16 mouse cellular contexts compared by ENCODE assay signal in genomic region chr8:125271357-125271756, GRCm38 (mm10).
DNase-seq lines count a peak whose midpoint lies in the region; ATAC-seq lines count a peak whose summit lies in the region.
"Had no signal": no experiment of that assay in that cellular context is flagged by ENCODE, and none has a peak within 500 bp of the region (broad histone marks: within the 10 kb centered on the region; RNA-seq: fewer than 3 reads in every experiment).

No protein-coding gene starts in this region.

- H3K4me3 ChIP-seq in heart, embryonic 12.5 days = no peak overlapping the region
- H3K4me3 ChIP-seq in lung, embryonic 16.5 days (ENCODE audit: low read length) = no peak overlapping the region
- no peak overlapping the region for H3K4me3 ChIP-seq in intestine, embryonic 16.5 days (ENCODE audit: low read length)
- no peak overlapping the region for H3K4me3 ChIP-seq in stomach, embryonic 16.5 days (replicated peaks; ENCODE audit: low read length)
- H3K4me3 ChIP-seq: embryonic facial prominence, embryonic 15.5 days; forebrain, embryonic 15.5 days; hindbrain, embryonic 12.5 days; midbrain, embryonic 12.5 days; neural tube, embryonic 13.5 days had no signal

- no peak for DNase-seq in heart, postnatal 25 days (ENCODE audit: low spot score)
- no peak for DNase-seq in lung, postnatal 4 days
- DNase-seq in liver = no peak
- DNase-seq: cerebellum, postnatal 25 days; kidney, postnatal 4 days had no signal

- H3K27ac ChIP-seq in heart, embryonic 12.5 days (ENCODE audit: poor library complexity, severe bottlenecking) = peak overlapping the region; percentile 67
- H3K27ac ChIP-seq in lung, embryonic 16.5 days (ENCODE audit: low read length) = peak overlapping the region; percentile 10; the same call in 1 of the 2 replicates
- H3K27ac ChIP-seq in intestine, embryonic 16.5 days (ENCODE audit: low read length) = peak overlapping the region; percentile 43
- peak overlapping the region; percentile 47; the same call in 1 of the 2 replicates for H3K27ac ChIP-seq in stomach, embryonic 16.5 days (ENCODE audit: low read length)
- H3K27ac ChIP-seq: embryonic facial prominence, embryonic 15.5 days; forebrain, embryonic 15.5 days; hindbrain, embryonic 12.5 days; liver, embryonic 14.5 days; neural tube, embryonic 13.5 days had no signal

- H3K36me3 ChIP-seq in heart, embryonic 12.5 days = no peaks in the 10 kb centered on the region
- H3K36me3 ChIP-seq in lung, embryonic 16.5 days (ENCODE audit: control insufficient read depth, insufficient read depth, low read length) = no peaks in the 10 kb centered on the region
- H3K36me3 ChIP-seq in intestine, embryonic 16.5 days (ENCODE audit: control insufficient read depth, insufficient read depth, low read length) = no peaks in the 10 kb centered on the region
- H3K36me3 ChIP-seq in stomach, embryonic 16.5 days (ENCODE audit: control insufficient read depth, insufficient read depth, low read length) = no peaks in the 10 kb centered on the region
- H3K36me3 ChIP-seq: embryonic facial prominence, embryonic 15.5 days; forebrain, embryonic 15.5 days; hindbrain, embryonic 12.5 days; midbrain, embryonic 12.5 days; neural tube, embryonic 13.5 days had no signal

- H3K4me1 ChIP-seq in heart, embryonic 12.5 days (replicated peaks) = peaks cover 45% of the 10 kb centered on the region
- peaks cover 9% of the 10 kb centered on the region; the same call in 1 of the 2 replicates for H3K4me1 ChIP-seq in lung, embryonic 16.5 days (replicated peaks; ENCODE audit: control insufficient read depth, insufficient read depth, low read length)
- H3K4me1 ChIP-seq in intestine, embryonic 16.5 days (ENCODE audit: control insufficient read depth, insufficient read depth, low read length) = peaks cover 25% of the 10 kb centered on the region
- H3K4me1 ChIP-seq in stomach, embryonic 16.5 days (ENCODE audit: control insufficient read depth, insufficient read depth, low read length) = peaks cover 10% of the 10 kb centered on the region
- H3K4me1 ChIP-seq: hindbrain, embryonic 12.5 days had no signal

- intact Hi-C loops in heart, postnatal 25 days (cut with DNase I) = no loop called here

- WGBS in heart, embryonic 12.5 days = 70% methylated on average over 5 of the region's 5 CpGs
- 58% methylated on average over 5 of the region's 5 CpGs for WGBS in lung, embryonic 16.5 days
- WGBS in intestine, embryonic 16.5 days = 66% methylated on average over 5 of the region's 5 CpGs
- WGBS in stomach, embryonic 16.5 days = 61% methylated on average over 5 of the region's 5 CpGs

- ATAC-seq in heart, embryonic 12.5 days (ENCODE audit: insufficient number of reproducible peaks, low FRiP score) = no peak
- ATAC-seq in lung, embryonic 16.5 days (ENCODE audit: low read depth) = no peak
- peak; percentile 61 for ATAC-seq in intestine, embryonic 16.5 days
- peak; percentile 70; the same call in 1 of the 2 replicates for ATAC-seq in stomach, embryonic 16.5 days (ENCODE audit: insufficient read depth, low FRiP score)
- ATAC-seq: CD4-positive, CD25-positive, alpha-beta regulatory T cell, adult 4 months; forebrain, embryonic 15.5 days had no signal

- no peak overlapping the region for H3K4me2 ChIP-seq in heart, embryonic 12.5 days
- H3K4me2 ChIP-seq in lung, embryonic 16.5 days (ENCODE audit: low read depth, low read length) = no peak overlapping the region
- H3K4me2 ChIP-seq in intestine, embryonic 16.5 days (ENCODE audit: low read depth, low read length) = no peak overlapping the region
- H3K4me2 ChIP-seq in stomach, embryonic 16.5 days (ENCODE audit: low read depth, low read length) = no peak overlapping the region
- H3K4me2 ChIP-seq: embryonic facial prominence, embryonic 15.5 days; forebrain, embryonic 15.5 days; hindbrain, embryonic 12.5 days; midbrain, embryonic 12.5 days; neural tube, embryonic 13.5 days had no signal

- no peak overlapping the region for H3K9ac ChIP-seq in heart, embryonic 12.5 days
- no peak overlapping the region for H3K9ac ChIP-seq in lung, embryonic 16.5 days (ENCODE audit: low read length)
- H3K9ac ChIP-seq in intestine, embryonic 16.5 days (ENCODE audit: low read depth, low read length) = no peak overlapping the region
- no peak overlapping the region for H3K9ac ChIP-seq in stomach, embryonic 16.5 days (ENCODE audit: low read length)
- H3K9ac ChIP-seq: embryonic facial prominence, embryonic 15.5 days; forebrain, embryonic 15.5 days; hindbrain, embryonic 12.5 days; liver, embryonic 14.5 days; midbrain, embryonic 12.5 days; neural tube, embryonic 13.5 days had no signal

- H3K9me3 ChIP-seq in heart, embryonic 12.5 days (replicated peaks) = no peaks in the 10 kb centered on the region; the same call in 1 of the 2 replicates
- H3K9me3 ChIP-seq in lung, embryonic 16.5 days (ENCODE audit: control insufficient read depth, low read length) = peaks cover 3% of the 10 kb centered on the region; the same call in 1 of the 2 replicates
- H3K9me3 ChIP-seq in intestine, embryonic 16.5 days (ENCODE audit: control insufficient read depth, low read length) = no peaks in the 10 kb centered on the region
- H3K9me3 ChIP-seq in stomach, embryonic 16.5 days (replicated peaks; ENCODE audit: control insufficient read depth, low read length) = no peaks in the 10 kb centered on the region
- H3K9me3 ChIP-seq: embryonic facial prominence, embryonic 15.5 days; forebrain, embryonic 15.5 days; hindbrain, embryonic 12.5 days; neural tube, embryonic 13.5 days had no signal

- no peaks in the 10 kb centered on the region for H3K27me3 ChIP-seq in heart, embryonic 12.5 days (replicated peaks)
- H3K27me3 ChIP-seq in lung, embryonic 16.5 days (ENCODE audit: control insufficient read depth, insufficient read depth, low read depth, low read length) = no peaks in the 10 kb centered on the region
- H3K27me3 ChIP-seq in intestine, embryonic 16.5 days (replicated peaks; ENCODE audit: control insufficient read depth, insufficient read depth, low read length) = no peaks in the 10 kb centered on the region
- no peaks in the 10 kb centered on the region for H3K27me3 ChIP-seq in stomach, embryonic 16.5 days (ENCODE audit: control insufficient read depth, insufficient read depth, low read length)
- H3K27me3 ChIP-seq: forebrain, embryonic 15.5 days; hindbrain, embryonic 12.5 days had no signal

Comparison
In these comparisons a context has a peak if more than half of its experiments do, and no peak if none do; other contexts are left out.
1. ATAC-seq: peak in intestine, embryonic 16.5 days (single experiment) and stomach, embryonic 16.5 days (single experiment); none in heart, embryonic 12.5 days (single experiment) and lung, embryonic 16.5 days (single experiment).
2. H3K27ac ChIP-seq: peak in every context shown above with its lines; median percentile 67 in heart, embryonic 12.5 days; 47 in stomach, embryonic 16.5 days; 43 in intestine, embryonic 16.5 days; 10 in lung, embryonic 16.5 days.